Mouse (Mus musculus) heart, postnatal 0 days (tissue): ENCODE results near the gene Tmem169. TPM values are rescaled to one million over a fixed set of nuclear protein-coding genes. Genes with fewer than 3 reads are reported as not detected.

Source experiments
- ATAC-seq: fragments of 200-750 bp; cut with Nextera tagmentation; 2 replicates; pipeline ENCODE4 v1.8.0; 2017; ENCODE audit warnings: low read depth, moderate number of reproducible peaks, moderate library complexity; ENCODE audit not compliant: insufficient read depth
- DNase-seq: peaks from one replicate; pipeline ENCODE4 v3.0.0-alpha.2; 2016; ENCODE audit warnings: low spot score
- H3K27ac ChIP-seq: fragments of 300-500 bp; sonication (generic); 2 replicates; pipeline ENCODE4 v1.5.1; 2014; ENCODE audit warnings: low read depth, mild to moderate bottlenecking
- H3K27me3 ChIP-seq: fragments of 300-500 bp; sonication (generic); 2 replicates; pipeline ENCODE4 v1.6.1; 2014; ENCODE audit warnings: low read length, mixed read lengths; ENCODE audit not compliant: control insufficient read depth, insufficient read depth
- H3K36me3 ChIP-seq: fragments of 300-500 bp; sonication (generic); replicated peaks from 2 replicates; pipeline ENCODE4 v1.6.1; 2014; ENCODE audit warnings: low read length, mixed read lengths; ENCODE audit not compliant: control insufficient read depth, insufficient read depth
- H3K4me1 ChIP-seq: fragments of 300-500 bp; sonication (generic); 2 replicates; pipeline ENCODE4 v1.6.1; 2014; ENCODE audit warnings: antibody characterized with exemption; ENCODE audit not compliant: control insufficient read depth, insufficient read depth
- H3K4me2 ChIP-seq: fragments of 300-500 bp; sonication (generic); 2 replicates; pipeline ENCODE4 v1.6.1; 2014; ENCODE audit warnings: low read depth, mild to moderate bottlenecking, low read length, moderate library complexity
- H3K4me3 ChIP-seq: fragments of 300-500 bp; sonication (generic); 2 replicates; pipeline ENCODE4 v1.5.1; 2014; ENCODE audit warnings: low read depth, low read length
- H3K9ac ChIP-seq: fragments of 300-500 bp; sonication (generic); replicated peaks from 2 replicates; pipeline ENCODE4 v1.6.1; 2014; ENCODE audit warnings: low read depth, low read length, mixed read lengths
- H3K9me3 ChIP-seq: fragments of 300-500 bp; sonication (generic); replicated peaks from 2 replicates; pipeline ENCODE4 v1.6.1; 2016; ENCODE audit warnings: low read length; ENCODE audit not compliant: control insufficient read depth
- CTCF ChIP-seq: IDR thresholded peaks from 2 replicates; pipeline ENCODE4 v1.5.1; 2016; ENCODE audit warnings: antibody characterized with exemption, control low read depth, low read depth
- EP300 ChIP-seq: IDR thresholded peaks from 2 replicates; pipeline ENCODE4 v1.6.1; 2016; ENCODE audit warnings: antibody characterized with exemption, low read depth
- WGBS: fragments of 180-500 bp; shearing (Covaris S2); extraction: QIAGEN DNeasy Blood & Tissue Kit; methylation state at CpG from one replicate; pipeline ENCODE4 v1.1.7; 2014; 5-methylcytosine and 5-hydroxymethylcytosine counted together
- polyA plus RNA-seq: library from polyadenylated mRNA; unstranded; fragments of >200 nt; fragmentation: Nextera tagmentation; extraction: Ambion mirVana; gene quantifications from 2 replicates; pipeline ENCODE4 v1.2.1, GENCODE M21; 2015
- total RNA-seq: library from RNA; depleted of rRNA; stranded (reverse); fragments of >200 nt; gene quantifications from 2 replicates; pipeline ENCODE4 v1.2.3, GENCODE M21; 2014; ENCODE audit warnings: low replicate concordance

Tmem169 gene
- total and polyA plus RNA-seq, 2 experiments from 2014 or later, result not detected

DNA sequence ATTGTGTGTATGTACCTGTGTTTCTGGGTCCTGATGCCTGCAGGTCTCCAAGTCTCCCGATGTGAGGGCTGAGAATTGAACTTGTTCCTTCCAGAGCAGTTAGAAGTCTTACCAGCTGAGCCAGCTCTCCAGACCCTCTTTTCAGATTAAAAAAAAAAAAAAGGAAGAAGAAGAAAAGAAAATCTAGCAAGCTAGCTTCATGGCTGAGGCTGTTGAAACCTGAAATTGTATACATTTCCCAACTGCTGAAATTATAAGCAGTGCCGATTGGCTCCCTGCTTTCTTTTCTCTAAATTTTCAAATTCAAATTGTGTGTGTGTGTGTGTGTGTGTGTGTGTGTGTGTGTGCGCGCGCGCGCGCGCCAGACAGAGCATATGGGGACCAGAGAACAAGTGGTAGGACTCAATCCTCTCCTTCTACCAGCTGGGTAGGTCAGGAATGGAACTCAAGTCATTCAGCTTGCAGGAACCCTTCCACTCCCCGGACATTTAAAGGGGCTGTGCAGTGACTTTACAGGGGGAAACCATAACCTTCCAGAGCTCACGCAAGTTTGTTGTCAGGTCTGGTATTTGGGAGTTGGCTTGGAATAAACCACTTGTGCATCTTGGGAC is 30.2 kb upstream of the Tmem169 start:
- 32% methylated on average over 11 of the region's 11 CpGs for WGBS
- peak overlapping the region; percentile 67 for H3K9ac ChIP-seq
- no peak for DNase-seq

GRCm38 (mm10) chr1:72254545-72255061 is 29.6 kb upstream of the Tmem169 start:
- TF ChIP-seq EP300, result no peak; the same call in 1 of the 2 replicates
- TF ChIP-seq CTCF, result no peak; the same call in 1 of the 2 replicates
- H3K36me3 ChIP-seq, result no peaks in the 10 kb centered on the region
- H3K4me3 ChIP-seq, result peak overlapping the region; percentile 52
- peak overlapping the region; percentile 90 for H3K27ac ChIP-seq
- H3K9me3 ChIP-seq, result no peaks in the 10 kb centered on the region
- DNase-seq (peak; percentile 79), ATAC-seq (peak; percentile 87)
- no peaks in the 10 kb centered on the region for H3K27me3 ChIP-seq
- peaks cover 5% of the 10 kb centered on the region; the same call in 1 of the 2 replicates for H3K4me1 ChIP-seq
- peak overlapping the region; percentile 82 for H3K4me2 ChIP-seq
- H3K9ac ChIP-seq, result peak overlapping the region; percentile 67
- WGBS, result under 1% methylated on average over 35 of the region's 35 CpGs

More for the DNA sequence above, 30.2 kb upstream of the Tmem169 start:
- H3K27me3 ChIP-seq, result no peaks in the 10 kb centered on the region
- peak overlapping the region; percentile 90 for H3K27ac ChIP-seq
- peak overlapping the region; percentile 82 for H3K4me2 ChIP-seq
- no peaks in the 10 kb centered on the region for H3K36me3 ChIP-seq
- ATAC-seq, result 0 out of 2 replicates have a peak, but pooled peaks have one; percentile 12
- peaks cover 5% of the 10 kb centered on the region; the same call in 1 of the 2 replicates for H3K4me1 ChIP-seq
- H3K9me3 ChIP-seq, result no peaks in the 10 kb centered on the region
- TF ChIP-seq CTCF, result no peak
- no peak for TF ChIP-seq EP300
- H3K4me3 ChIP-seq, result peak overlapping the region; percentile 52

DNA sequence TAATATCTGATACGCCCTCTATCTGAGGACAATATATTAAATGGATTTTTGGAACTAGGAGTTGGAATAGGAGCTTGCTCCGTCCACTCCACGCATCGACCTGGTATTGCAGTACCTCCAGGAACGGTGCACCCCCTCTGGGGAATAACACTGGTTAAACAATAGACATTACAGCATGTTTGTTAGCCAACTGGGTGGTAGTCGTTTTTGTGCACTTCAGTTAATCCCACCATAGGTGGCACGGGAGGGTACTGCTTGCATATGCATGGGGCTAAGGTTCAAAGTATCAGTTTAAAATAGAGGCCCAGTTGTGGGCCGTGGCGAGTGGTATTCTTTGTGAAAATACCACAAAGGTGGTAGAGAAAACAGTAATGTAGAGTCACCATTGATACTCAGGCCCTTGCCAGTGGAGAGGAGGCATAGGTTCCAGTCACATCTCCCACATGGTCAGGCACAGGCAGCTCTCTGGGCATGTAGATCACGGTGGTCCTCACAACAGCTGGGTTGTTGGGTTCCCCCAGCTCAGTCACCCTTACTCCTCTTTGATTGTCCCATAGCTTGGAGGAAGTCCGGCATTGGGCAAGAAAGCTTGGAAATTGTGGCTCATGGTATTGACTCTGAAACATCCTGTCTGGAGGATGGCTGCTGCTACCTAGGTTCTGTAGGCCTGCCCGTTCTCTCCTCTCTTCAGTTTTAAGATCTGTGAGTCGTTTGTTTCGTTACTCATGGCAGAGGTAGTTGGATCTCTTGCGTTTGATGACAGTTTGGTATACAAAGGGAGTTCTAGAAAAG is 28.9 kb upstream of the Tmem169 start:
- DNase-seq (peak; percentile 74), ATAC-seq (peak; percentile 72)
- peak overlapping the region; percentile 82 for H3K4me2 ChIP-seq
- peak overlapping the region; percentile 90 for H3K27ac ChIP-seq
- H3K9ac ChIP-seq, result peak overlapping the region; percentile 67
- H3K27me3 ChIP-seq, result no peaks in the 10 kb centered on the region
- H3K4me3 ChIP-seq, result peak overlapping the region; percentile 52
- no peaks in the 10 kb centered on the region for H3K9me3 ChIP-seq
- WGBS, result 5% methylated on average over 15 of the region's 15 CpGs
- H3K4me1 ChIP-seq, result peaks cover 5% of the 10 kb centered on the region; the same call in 1 of the 2 replicates
- no peaks in the 10 kb centered on the region for H3K36me3 ChIP-seq
- TF ChIP-seq EP300, result peak; percentile 45
- TF ChIP-seq CTCF, result peak; percentile 1; the same call in 1 of the 2 replicates

GRCm38 (mm10) chr1:72255854-72256175 is 28.4 kb upstream of the Tmem169 start:
- Histone ChIP-seq H3K36me3 (no peaks in the 10 kb centered on the region), H3K9me3 (no peaks in the 10 kb centered on the region), H3K27me3 (no peaks in the 10 kb centered on the region), H3K4me3 (no peak overlapping the region), H3K4me1 (peaks cover 5% of the 10 kb centered on the region; the same call in 1 of the 2 replicates), H3K4me2 (peak overlapping the region; percentile 82; the same call in 1 of the 2 replicates), H3K27ac (peak overlapping the region; percentile 90), H3K9ac (no peak overlapping the region)
- TF ChIP-seq CTCF, result no peak
- TF ChIP-seq EP300, result 0 out of 2 replicates have a peak, but pooled peaks have one; percentile 9
- ATAC-seq (no peak), DNase-seq (no peak)
- WGBS, result 40% methylated on average over 11 of the region's 11 CpGs

DNA sequence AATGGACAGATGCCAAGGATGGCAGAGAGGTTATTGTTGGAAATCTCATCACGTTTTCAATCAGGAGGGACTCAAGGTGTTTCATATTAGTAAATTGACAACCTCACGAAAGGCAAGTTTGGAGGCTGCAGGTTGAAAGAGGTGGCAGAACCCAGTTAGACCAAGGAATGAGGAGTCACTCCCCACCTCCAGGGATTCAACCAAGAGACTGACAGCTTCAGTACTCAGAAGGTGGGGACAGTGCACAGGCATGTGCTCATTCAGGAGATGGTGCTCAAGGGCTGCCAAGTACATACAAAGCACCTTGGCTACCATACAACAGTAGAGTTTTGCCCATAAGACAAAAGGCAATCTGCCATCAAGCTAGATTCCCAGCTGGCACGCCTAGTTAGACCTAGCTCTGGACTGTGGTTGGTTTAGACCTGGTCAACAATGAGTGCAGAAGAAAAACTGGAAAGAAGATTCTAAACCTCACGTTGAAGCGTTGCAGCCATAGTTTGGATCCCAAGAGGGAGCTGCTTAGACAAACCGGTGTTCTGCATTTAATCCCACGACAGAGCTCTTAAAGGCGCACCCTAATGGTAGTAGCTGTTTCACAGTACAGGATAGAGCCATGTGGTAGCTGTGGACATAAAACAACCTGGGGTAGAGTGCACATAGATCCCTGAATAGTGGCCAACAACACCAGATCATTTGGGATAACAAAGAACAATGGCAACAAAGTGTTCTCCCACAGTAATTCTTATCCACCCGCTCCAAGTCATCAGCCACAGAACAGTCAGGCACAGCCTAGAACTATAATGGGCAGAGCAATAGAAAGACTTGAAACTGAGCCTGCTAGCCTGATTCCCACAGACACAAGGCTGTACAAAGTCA is 27.6 kb upstream of the Tmem169 start:
- TF ChIP-seq EP300 (no peak), CTCF (no peak)
- Histone ChIP-seq H3K27me3 (no peaks in the 10 kb centered on the region), H3K9me3 (no peaks in the 10 kb centered on the region), H3K27ac (no peak overlapping the region), H3K4me2 (no peak overlapping the region), H3K4me1 (peaks cover 5% of the 10 kb centered on the region; the same call in 1 of the 2 replicates), H3K9ac (no peak overlapping the region), H3K36me3 (no peaks in the 10 kb centered on the region), H3K4me3 (no peak overlapping the region)
- ATAC-seq, result no peak
- 69% methylated on average over 9 of the region's 9 CpGs for WGBS
- DNase-seq, result no peak
